Mouse (Mus musculus) megakaryocyte, adult 5-6 weeks (primary cell): Measurements from ENCODE around the gene Ric1. TPM values are rescaled to one million over a fixed set of nuclear protein-coding genes. Genes with fewer than 3 reads are reported as not detected.
A peak's percentile ranks its signal among the peaks of the same experiment; 100 is the strongest.

Source experiments
- ATAC-seq: 2 replicates; pipeline ENCODE4 v1.8.0; 2016; ENCODE audit warnings: mild to moderate bottlenecking, inconsistent platforms; ENCODE audit not compliant: poor library complexity, severe bottlenecking
- total RNA-seq, 2 experiments: library from RNA; stranded (forward) in 1 of 2; stranded (reverse) in 1 of 2; fragments of 153-499, 151-499 nt in 1 of 2; fragments of 221-1000, 200-1000 nt in 1 of 2; gene quantifications; 2 replicates each; pipeline versions ENCODE4 v1.2.3 to v1.2.4; 2015 to 2017

Gene Ric1
- total RNA-seq, 2 experiments from 2014 or later = 13.1 to 15.3 TPM

- ATAC-seq = no peak
Measured at GRCm38 (mm10) chr19:29603548-29604353, 81.7 kb downstream of the Ric1 start.

GRCm38 (mm10) chr19:29604653-29605052, 82.6 kb downstream of the Ric1 start:
- no peak for ATAC-seq

GRCm38 (mm10) chr19:29607521-29607920, 85.4 kb downstream of the Ric1 start:
- ATAC-seq = no peak

- no peak for ATAC-seq
Measured at GRCm38 (mm10) chr19:29608212-29608611, 86.1 kb downstream of the Ric1 start.

- ATAC-seq = no peak
Measured at GRCm38 (mm10) chr19:29610907-29611306, 88.8 kb downstream of the Ric1 start.

- ATAC-seq = peak; percentile 21; the same call in 1 of the 2 replicates
Measured at GRCm38 (mm10) chr19:29612102-29612501, 90.0 kb downstream of the Ric1 start.

GRCm38 (mm10) chr19:29641055-29641454, 119.0 kb downstream of the Ric1 start:
- ATAC-seq = peak; percentile 92

- ATAC-seq = no peak
Measured at GRCm38 (mm10) chr19:29641510-29641909, 119.4 kb downstream of the Ric1 start.

- ATAC-seq = no peak
Measured at GRCm38 (mm10) chr19:29642211-29642610, 120.1 kb downstream of the Ric1 start.

- no peak for ATAC-seq
Measured at GRCm38 (mm10) chr19:29643194-29643922, 121.3 kb downstream of the Ric1 start.

GRCm38 (mm10) chr19:29644747-29645146, 122.7 kb downstream of the Ric1 start:
- ATAC-seq = no peak

- peak; percentile 98 for ATAC-seq
Measured at GRCm38 (mm10) chr19:29647651-29648549, 125.8 kb downstream of the Ric1 start, which contains the start of gene Ermp1. Ermp1 (minus strand) TSS chr19:29648415.

GRCm38 (mm10) chr19:29648550-29648914, 126.5 kb downstream of the Ric1 start:
- ATAC-seq = no peak

GRCm38 (mm10) chr19:29649683-29650082, 127.6 kb downstream of the Ric1 start:
- no peak for ATAC-seq

GRCm38 (mm10) chr19:29653768-29654265, 131.7 kb downstream of the Ric1 start:
- no peak for ATAC-seq

GRCm38 (mm10) chr19:29655148-29655547, 133.1 kb downstream of the Ric1 start:
- ATAC-seq = no peak

GRCm38 (mm10) chr19:29656029-29656428, 133.9 kb downstream of the Ric1 start:
- ATAC-seq = no peak
